Mouse (Mus musculus): ENCODE measurements around the gene Cnot1. TPM values are rescaled to one million over a fixed set of nuclear protein-coding genes. Genes with fewer than 3 reads are reported as not detected.

Cnot1 gene
- total and polyA plus RNA-seq, 2 experiments = 40.2 to 116 TPM

GRCm38 (mm10) chr8:95715676-95716531 lies 91.4 kb downstream of the Cnot1 start, which contains the start of gene Setd6:
Setd6 (plus strand) TSS chr8:95715881.
- Histone ChIP-seq H3K27me3 (ENCODE audit: control insufficient read depth, insufficient read depth, low read length) (no peaks in the 10 kb centered on the region), H3K27ac (replicated peaks; ENCODE audit: insufficient read depth, low read depth, low read length) (peak within 1 kb of the TSS; percentile 54), H3K4me3 (ENCODE audit: insufficient read depth, low read depth, low read length) (peak within 1 kb of the TSS; percentile 97), H3K9ac (ENCODE audit: low read depth, low read length) (peak within 1 kb of the TSS; percentile 96), H3K79me2 (ENCODE audit: control insufficient read depth, insufficient read depth, low read length) (no peaks in the 10 kb centered on the region), H3K4me1 (ENCODE audit: control insufficient read depth, insufficient read depth, low read length) (peaks cover 10% of the 10 kb centered on the region), H3K36me3 (ENCODE audit: control insufficient read depth, insufficient read depth, low read length) (peaks cover 17% of the 10 kb centered on the region)
- peak; percentile 91 for DNase-seq (ENCODE audit: extremely low read depth, low read depth, low spot score)
- 1% methylated on average over 79 of the region's 79 CpGs for WGBS
- no peak for TF ChIP-seq CTCF (IDR thresholded peaks at IDR 0.05; ENCODE audit: low read depth, low read length)
- peak; percentile 32; the same call in 1 of the 2 replicates for TF ChIP-seq POLR2A (IDR thresholded peaks at IDR 0.05; ENCODE audit: extremely low read depth, insufficient read depth, low read length)

- 0 out of 2 replicates have a peak overlapping the region, but pooled peaks have one; percentile 16 for H3K9ac ChIP-seq (ENCODE audit: low read depth, low read length)
- 55% methylated on average over 6 of the region's 6 CpGs for WGBS
- peaks cover 15% of the 10 kb centered on the region for H3K36me3 ChIP-seq (ENCODE audit: control insufficient read depth, insufficient read depth, low read length)
- TF ChIP-seq CTCF (IDR thresholded peaks at IDR 0.05; ENCODE audit: low read depth, low read length) = no peak
- no peak for TF ChIP-seq POLR2A (IDR thresholded peaks at IDR 0.05; ENCODE audit: extremely low read depth, insufficient read depth, low read length)
- peak overlapping the region; percentile 12; the same call in 1 of the 2 replicates for H3K27ac ChIP-seq (replicated peaks; ENCODE audit: insufficient read depth, low read depth, low read length)
- DNase-seq (ENCODE audit: extremely low read depth, low read depth, low spot score) = no peak
- peaks cover 10% of the 10 kb centered on the region for H3K4me1 ChIP-seq (ENCODE audit: control insufficient read depth, insufficient read depth, low read length)
- no peaks in the 10 kb centered on the region for H3K79me2 ChIP-seq (ENCODE audit: control insufficient read depth, insufficient read depth, low read length)
- no peak overlapping the region for H3K4me3 ChIP-seq (ENCODE audit: insufficient read depth, low read depth, low read length)
- no peaks in the 10 kb centered on the region for H3K27me3 ChIP-seq (ENCODE audit: control insufficient read depth, insufficient read depth, low read length)
These were observed 92.3 kb downstream of the Cnot1 start for GRCm38 (mm10) chr8:95714837-95715413.

GRCm38 (mm10) chr8:95714367-95714766 lies 92.9 kb downstream of the Cnot1 start:
- Histone ChIP-seq H3K27ac (replicated peaks; ENCODE audit: insufficient read depth, low read depth, low read length) (no peak overlapping the region), H3K36me3 (ENCODE audit: control insufficient read depth, insufficient read depth, low read length) (peaks cover 9% of the 10 kb centered on the region), H3K27me3 (ENCODE audit: control insufficient read depth, insufficient read depth, low read length) (no peaks in the 10 kb centered on the region), H3K4me1 (ENCODE audit: control insufficient read depth, insufficient read depth, low read length) (peaks cover 10% of the 10 kb centered on the region), H3K79me2 (ENCODE audit: control insufficient read depth, insufficient read depth, low read length) (no peaks in the 10 kb centered on the region), H3K4me3 (ENCODE audit: insufficient read depth, low read depth, low read length) (no peak overlapping the region), H3K9ac (ENCODE audit: low read depth, low read length) (no peak overlapping the region)
- WGBS = 97% methylated on average over 4 of the region's 4 CpGs
- TF ChIP-seq CTCF (IDR thresholded peaks at IDR 0.05; ENCODE audit: low read depth, low read length) = no peak
- no peak for TF ChIP-seq POLR2A (IDR thresholded peaks at IDR 0.05; ENCODE audit: extremely low read depth, insufficient read depth, low read length)
- DNase-seq (ENCODE audit: extremely low read depth, low read depth, low spot score) = no peak

GRCm38 (mm10) chr8:95713100-95714010 lies 93.9 kb downstream of the Cnot1 start:
- Histone ChIP-seq H3K9ac (ENCODE audit: low read depth, low read length) (no peak overlapping the region), H3K27ac (replicated peaks; ENCODE audit: insufficient read depth, low read depth, low read length) (no peak overlapping the region), H3K4me1 (ENCODE audit: control insufficient read depth, insufficient read depth, low read length) (peaks cover 10% of the 10 kb centered on the region), H3K4me3 (ENCODE audit: insufficient read depth, low read depth, low read length) (no peak overlapping the region), H3K36me3 (ENCODE audit: control insufficient read depth, insufficient read depth, low read length) (peaks cover 2% of the 10 kb centered on the region; the same call in 1 of the 2 replicates), H3K79me2 (ENCODE audit: control insufficient read depth, insufficient read depth, low read length) (no peaks in the 10 kb centered on the region), H3K27me3 (ENCODE audit: control insufficient read depth, insufficient read depth, low read length) (no peaks in the 10 kb centered on the region)
- WGBS = 73% methylated on average over 19 of the region's 19 CpGs
- peak; percentile 59 for DNase-seq (ENCODE audit: extremely low read depth, low read depth, low spot score)
- TF ChIP-seq CTCF (IDR thresholded peaks at IDR 0.05; ENCODE audit: low read depth, low read length) (peak; percentile 81), POLR2A (IDR thresholded peaks at IDR 0.05; ENCODE audit: extremely low read depth, insufficient read depth, low read length) (no peak)

- H3K27ac ChIP-seq (replicated peaks; ENCODE audit: insufficient read depth, low read depth, low read length) = no peak overlapping the region
- H3K36me3 ChIP-seq (ENCODE audit: control insufficient read depth, insufficient read depth, low read length) = no peaks in the 10 kb centered on the region
- DNase-seq (ENCODE audit: extremely low read depth, low read depth, low spot score) = no peak
- no peak overlapping the region for H3K9ac ChIP-seq (ENCODE audit: low read depth, low read length)
- H3K4me3 ChIP-seq (ENCODE audit: insufficient read depth, low read depth, low read length) = no peak overlapping the region
- TF ChIP-seq CTCF (IDR thresholded peaks at IDR 0.05; ENCODE audit: low read depth, low read length) = no peak
- TF ChIP-seq POLR2A (IDR thresholded peaks at IDR 0.05; ENCODE audit: extremely low read depth, insufficient read depth, low read length) = no peak
- peaks cover 10% of the 10 kb centered on the region for H3K4me1 ChIP-seq (ENCODE audit: control insufficient read depth, insufficient read depth, low read length)
- H3K27me3 ChIP-seq (ENCODE audit: control insufficient read depth, insufficient read depth, low read length) = no peaks in the 10 kb centered on the region
- H3K79me2 ChIP-seq (ENCODE audit: control insufficient read depth, insufficient read depth, low read length) = no peaks in the 10 kb centered on the region
- 81% methylated on average over 9 of the region's 9 CpGs for WGBS
These were observed 94.9 kb downstream of the Cnot1 start for GRCm38 (mm10) chr8:95712395-95712794.
